Mouse (Mus musculus) liver, embryonic 11.5 days (tissue): Measurements from ENCODE around the gene Fam136a. TPM values are rescaled to one million over a fixed set of nuclear protein-coding genes. Genes with fewer than 3 reads are reported as not detected.
"Not testable (repeated sequence)": the region's sequence is repeated elsewhere in the genome, so short reads cannot be mapped to it uniquely, and the experiment has no call there.

ENCODE experiments used
- ATAC-seq: fragments of 200-750 bp; cut with Nextera tagmentation; replicated peaks from 2 replicates; pipeline ENCODE4 v1.8.0; 2017; ENCODE audit warnings: moderate number of reproducible peaks, mild to moderate bottlenecking, moderate TSS enrichment, moderate library complexity; ENCODE audit not compliant: low FRiP score
- DNase-seq: peaks from one replicate; pipeline ENCODE4 v3.0.0-alpha.2; 2017; ENCODE audit warnings: low spot score
- H3K27ac ChIP-seq: fragments of 300-500 bp; sonication (generic); 2 replicates; pipeline ENCODE4 v1.5.1; 2014; ENCODE audit warnings: mild to moderate bottlenecking, low read depth, low read length, control low read depth
- H3K27me3 ChIP-seq: fragments of 300-500 bp; sonication (generic); replicated peaks from 2 replicates; pipeline ENCODE4 v1.6.1; 2014; ENCODE audit warnings: low read length, mixed read lengths; ENCODE audit not compliant: control insufficient read depth, insufficient read depth
- H3K36me3 ChIP-seq: fragments of 300-500 bp; sonication (generic); 2 replicates; pipeline ENCODE4 v1.6.1; 2014; ENCODE audit warnings: mild to moderate bottlenecking, low read length, moderate library complexity, mixed read lengths; ENCODE audit not compliant: control insufficient read depth, insufficient read depth
- H3K4me1 ChIP-seq: fragments of 300-500 bp; sonication (generic); replicated peaks from 2 replicates; pipeline ENCODE4 v1.6.1; 2014; ENCODE audit warnings: low read length, mixed read lengths; ENCODE audit not compliant: control insufficient read depth, insufficient read depth
- H3K4me2 ChIP-seq: fragments of 300-500 bp; sonication (generic); 2 replicates; pipeline ENCODE4 v1.6.1; 2014; ENCODE audit warnings: mild to moderate bottlenecking, control low read depth, moderate library complexity
- H3K4me3 ChIP-seq: fragments of 300-500 bp; sonication (generic); 2 replicates; pipeline ENCODE4 v1.5.1; 2014; ENCODE audit warnings: low read depth, low read length, control low read depth
- H3K9ac ChIP-seq: fragments of 300-500 bp; sonication (generic); 2 replicates; pipeline ENCODE4 v1.6.1; 2014; ENCODE audit warnings: low read depth, low read length, control low read depth
- H3K9me3 ChIP-seq: fragments of 300-500 bp; sonication (generic); 2 replicates; pipeline ENCODE4 v1.6.1; 2016; ENCODE audit warnings: low read length, inconsistent platforms, mixed read lengths; ENCODE audit not compliant: control insufficient read depth
- WGBS: fragments of 180-500 bp; shearing (Covaris S2); extraction: QIAGEN DNeasy Blood & Tissue Kit; methylation state at CpG from one replicate; pipeline ENCODE4 v1.1.7; 2014; 5-methylcytosine and 5-hydroxymethylcytosine counted together
- polyA plus RNA-seq: library from polyadenylated mRNA; unstranded; fragments of >200 nt; fragmentation: Nextera tagmentation; extraction: Ambion mirVana; gene quantifications from 2 replicates; pipeline ENCODE4 v1.2.1, GENCODE M21; 2014

Gene Fam136a
- polyA plus RNA-seq, 1 experiment from 2014 or later, result 188 TPM

- Histone ChIP-seq H3K27ac (no peak overlapping the region), H3K4me1 (no peaks in the 10 kb centered on the region), H3K4me2 (no peak overlapping the region), H3K9ac (no peak overlapping the region), H3K4me3 (no peak overlapping the region), H3K9me3 (no peaks in the 10 kb centered on the region), H3K36me3 (no peaks in the 10 kb centered on the region), H3K27me3 (no peaks in the 10 kb centered on the region)
- 89% methylated on average over 6 of the region's 6 CpGs for WGBS
- ATAC-seq, result no peak
- DNase-seq, result no peak
These were observed 35.5 kb upstream of the Fam136a start for GRCm38 (mm10) chr6:86329943-86330342.

DNA sequence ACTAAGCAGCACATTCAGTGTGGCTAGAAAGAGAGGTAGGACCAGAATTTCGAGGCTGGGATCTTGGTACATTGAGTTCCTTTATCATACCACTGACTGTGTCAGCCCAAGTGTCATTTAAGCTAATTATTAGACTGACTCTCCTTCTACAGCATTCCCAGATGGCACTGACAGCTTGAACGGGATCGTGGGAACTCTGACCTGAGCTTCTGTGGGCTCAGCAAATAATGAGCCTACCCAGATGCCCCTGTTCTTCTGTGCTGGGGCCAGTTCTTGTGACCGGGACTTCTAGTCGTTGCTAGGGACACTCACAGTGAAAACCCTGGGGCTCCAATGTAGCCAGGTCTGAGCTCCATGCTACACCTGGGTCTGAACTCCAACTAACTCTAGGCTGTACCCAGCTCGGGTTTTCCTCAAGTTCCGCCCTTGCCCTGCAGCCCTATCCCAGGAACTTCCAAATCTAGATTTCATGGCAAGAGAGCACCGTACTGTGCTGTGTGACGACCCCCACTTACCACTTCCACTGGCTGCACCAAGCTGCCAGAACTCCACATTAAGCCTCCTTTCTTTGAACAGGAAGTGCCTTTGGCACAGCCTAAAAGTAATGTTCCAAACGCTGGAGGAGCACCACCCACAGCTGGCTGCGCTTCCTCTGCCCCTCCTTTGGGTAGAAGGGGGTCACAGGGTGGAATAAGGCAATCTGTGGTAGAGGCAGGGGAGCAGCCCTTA, 30.2 kb upstream of the Fam136a start:
- H3K27ac ChIP-seq, result no peak overlapping the region
- no peak for DNase-seq

GRCm38 (mm10) chr6:86335860-86336259, 29.6 kb upstream of the Fam136a start:
- no peaks in the 10 kb centered on the region for H3K4me1 ChIP-seq
- 76% methylated on average over 5 of the region's 5 CpGs for WGBS
- H3K4me2 ChIP-seq, result no peak overlapping the region
- ATAC-seq (no peak), DNase-seq (no peak)
- H3K4me3 ChIP-seq, result no peak overlapping the region
- H3K27me3 ChIP-seq, result no peaks in the 10 kb centered on the region
- H3K9ac ChIP-seq, result no peak overlapping the region
- no peaks in the 10 kb centered on the region for H3K9me3 ChIP-seq
- H3K27ac ChIP-seq, result no peak overlapping the region
- H3K36me3 ChIP-seq, result no peaks in the 10 kb centered on the region

More for the DNA sequence above, 30.2 kb upstream of the Fam136a start:
- Histone ChIP-seq H3K36me3 (no peaks in the 10 kb centered on the region), H3K4me2 (no peak overlapping the region), H3K4me1 (no peaks in the 10 kb centered on the region), H3K9me3 (no peaks in the 10 kb centered on the region), H3K9ac (no peak overlapping the region), H3K27me3 (no peaks in the 10 kb centered on the region), H3K4me3 (no peak overlapping the region)
- ATAC-seq, result no peak
- 67% methylated on average over 11 of the region's 11 CpGs for WGBS

DNA sequence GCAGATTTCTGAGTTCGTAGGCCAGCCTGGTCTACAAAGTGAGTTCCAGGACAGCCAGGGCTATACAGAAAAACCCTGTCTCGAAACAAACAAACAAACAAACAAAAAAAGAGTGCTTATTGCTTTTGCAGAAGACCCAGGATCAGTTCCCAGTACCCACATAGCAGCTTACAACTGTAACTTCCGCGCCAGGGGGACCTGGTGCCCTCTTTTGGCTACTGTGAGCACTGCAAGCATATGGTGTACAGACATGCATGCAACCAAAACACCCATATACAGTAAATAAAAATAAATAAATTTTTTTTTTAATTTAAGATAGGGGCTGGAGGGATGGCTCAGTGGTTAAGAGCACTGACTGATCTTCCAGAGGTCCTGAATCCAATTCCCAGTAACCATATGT, 29.1 kb upstream of the Fam136a start:
- WGBS, result 79% methylated on average over 4 of the region's 4 CpGs
- not testable (repeated sequence) for DNase-seq, H3K9ac ChIP-seq, H3K36me3 ChIP-seq, H3K27ac ChIP-seq, H3K4me1 ChIP-seq, H3K27me3 ChIP-seq, ATAC-seq, H3K4me2 ChIP-seq, H3K9me3 ChIP-seq, H3K4me3 ChIP-seq

DNA sequence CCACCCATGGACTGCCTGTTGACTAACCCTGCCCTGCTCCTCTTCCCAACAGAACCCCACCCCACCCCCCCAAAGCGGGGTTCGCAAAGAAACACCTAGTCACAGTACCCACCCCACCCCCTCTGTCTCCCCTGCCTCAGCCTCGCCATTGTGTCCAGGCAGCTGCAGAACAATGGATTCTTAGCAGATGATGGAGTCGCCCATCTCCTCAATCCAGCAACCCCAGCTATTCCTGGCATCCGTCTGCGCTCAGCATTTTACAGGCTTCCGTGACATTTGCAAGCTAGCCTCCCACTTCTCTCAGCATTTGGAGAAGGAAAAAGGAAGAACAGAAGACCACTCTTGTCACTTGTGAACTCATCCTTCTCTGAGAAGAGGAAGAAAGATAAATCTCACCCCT, 21.8 kb upstream of the Fam136a start:
- Histone ChIP-seq H3K27ac (no peak overlapping the region), H3K36me3 (no peaks in the 10 kb centered on the region), H3K9ac (no peak overlapping the region), H3K4me3 (no peak overlapping the region), H3K4me2 (peak overlapping the region; percentile 10; the same call in 1 of the 2 replicates), H3K27me3 (no peaks in the 10 kb centered on the region), H3K4me1 (no peaks in the 10 kb centered on the region), H3K9me3 (no peaks in the 10 kb centered on the region)
- 19% methylated on average over 7 of the region's 7 CpGs for WGBS
- ATAC-seq, result no peak
- no peak for DNase-seq

GRCm38 (mm10) chr6:86346063-86346462, 19.4 kb upstream of the Fam136a start:
- no peak overlapping the region for H3K9ac ChIP-seq
- no peaks in the 10 kb centered on the region for H3K9me3 ChIP-seq
- H3K27me3 ChIP-seq, result no peaks in the 10 kb centered on the region
- ATAC-seq (no peak), DNase-seq (no peak)
- H3K27ac ChIP-seq, result no peak overlapping the region
- 45% methylated on average over 2 of the region's 2 CpGs for WGBS
- H3K4me2 ChIP-seq, result no peak overlapping the region
- no peaks in the 10 kb centered on the region for H3K4me1 ChIP-seq
- no peak overlapping the region for H3K4me3 ChIP-seq
- H3K36me3 ChIP-seq, result no peaks in the 10 kb centered on the region

DNA sequence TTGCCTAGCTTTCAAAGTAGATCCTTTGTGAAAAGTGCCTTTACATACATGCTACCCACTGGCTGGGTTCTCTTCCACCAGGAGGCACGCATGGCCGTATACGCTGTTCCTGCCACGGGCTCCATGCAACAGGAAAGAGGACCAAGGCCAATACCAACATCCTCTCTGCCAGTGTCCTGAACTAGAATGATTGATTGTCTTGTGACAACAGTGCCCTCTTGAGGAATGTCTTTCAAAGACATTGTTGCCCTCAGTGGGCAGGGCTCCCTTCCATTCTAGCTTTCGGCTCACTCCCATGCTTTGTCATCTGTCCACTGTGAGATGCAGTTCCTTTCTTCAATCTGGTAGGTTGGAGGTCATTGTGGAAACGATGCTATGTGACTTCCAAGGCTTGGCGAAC, 16.2 kb upstream of the Fam136a start:
- no peak overlapping the region for H3K4me3 ChIP-seq
- H3K4me1 ChIP-seq, result no peaks in the 10 kb centered on the region
- no peak overlapping the region for H3K27ac ChIP-seq
- H3K27me3 ChIP-seq, result no peaks in the 10 kb centered on the region
- ATAC-seq, result no peak
- H3K9me3 ChIP-seq, result no peaks in the 10 kb centered on the region
- no peaks in the 10 kb centered on the region for H3K36me3 ChIP-seq
- 53% methylated on average over 7 of the region's 7 CpGs for WGBS
- H3K9ac ChIP-seq, result no peak overlapping the region
- DNase-seq, result no peak
- no peak overlapping the region for H3K4me2 ChIP-seq

DNA sequence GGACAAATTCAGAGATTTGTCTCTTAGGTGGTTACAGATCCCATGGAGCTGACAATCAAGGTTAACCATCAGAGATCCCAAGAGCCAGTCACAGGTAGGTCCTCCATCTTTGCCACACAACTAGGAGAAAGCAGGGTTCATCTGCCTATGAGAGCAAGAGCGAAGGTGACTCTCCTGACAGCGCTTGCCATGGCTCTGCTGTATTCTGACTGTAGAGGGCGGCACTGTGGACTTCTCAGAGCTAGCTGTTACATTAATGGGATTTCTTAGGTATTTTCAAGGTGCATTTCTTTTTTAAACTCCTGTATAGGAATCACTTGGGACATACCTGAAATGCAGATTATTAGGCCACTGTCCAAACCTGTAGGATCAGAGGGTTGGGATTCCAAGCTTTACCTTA, 10.5 kb upstream of the Fam136a start:
- no peak overlapping the region for H3K9ac ChIP-seq
- DNase-seq, result no peak
- no peak overlapping the region for H3K4me3 ChIP-seq
- H3K4me1 ChIP-seq, result no peaks in the 10 kb centered on the region
- H3K4me2 ChIP-seq, result no peak overlapping the region
- H3K27ac ChIP-seq, result no peak overlapping the region
- WGBS, result 63% methylated on average over 3 of the region's 3 CpGs
- no peaks in the 10 kb centered on the region for H3K36me3 ChIP-seq
- no peaks in the 10 kb centered on the region for H3K27me3 ChIP-seq
- ATAC-seq, result no peak
- H3K9me3 ChIP-seq, result no peaks in the 10 kb centered on the region

DNA sequence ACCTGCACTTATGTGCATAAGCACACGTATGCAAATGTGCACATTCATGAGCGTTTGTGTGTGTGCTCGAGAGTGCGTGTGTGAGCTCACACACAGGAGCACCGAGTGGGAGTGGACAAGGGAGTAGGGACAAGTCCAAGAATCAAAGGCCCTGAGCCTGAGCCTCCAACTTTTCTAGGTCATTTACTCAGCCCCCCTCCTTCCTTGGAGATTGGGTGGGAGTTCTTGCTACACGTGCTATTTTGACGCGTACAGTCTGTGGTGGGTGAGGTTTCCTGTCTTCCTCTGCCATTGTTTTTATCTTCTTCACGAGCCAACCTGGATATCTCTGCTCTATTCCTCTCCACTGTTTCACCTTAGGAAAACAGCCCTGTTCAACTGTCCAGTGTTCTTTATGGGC, 8.5 kb upstream of the Fam136a start:
- Histone ChIP-seq H3K4me1 (no peaks in the 10 kb centered on the region), H3K4me2 (no peak overlapping the region), H3K9ac (no peak overlapping the region), H3K9me3 (no peaks in the 10 kb centered on the region), H3K27ac (no peak overlapping the region), H3K4me3 (no peak overlapping the region), H3K36me3 (no peaks in the 10 kb centered on the region), H3K27me3 (no peaks in the 10 kb centered on the region)
- DNase-seq (no peak), ATAC-seq (no peak)
- 66% methylated on average over 9 of the region's 9 CpGs for WGBS
